Mouse (Mus musculus): Measurements from ENCODE around the gene Mtmr2.

GRCm38 (mm10) chr9:13818369-13818768 is 70.2 kb downstream of the Mtmr2 start:
- no peak for TF ChIP-seq CTCF (IDR thresholded peaks at IDR 0.05)
- no peak for TF ChIP-seq EP300 (IDR thresholded peaks at IDR 0.05)

Data from lung, postnatal 0 days (tissue).